Mouse (Mus musculus) stomach, embryonic 14.5 days (tissue): ENCODE data around the gene Gm21969. TPM values are rescaled to one million over a fixed set of nuclear protein-coding genes. Genes with fewer than 3 reads are reported as not detected.

ENCODE experiments used
- ATAC-seq: fragments of 200-750 bp; cut with Nextera tagmentation; 2 replicates; pipeline ENCODE4 v1.8.0; 2017; ENCODE audit warnings: low read depth, moderate TSS enrichment; ENCODE audit not compliant: insufficient number of reproducible peaks, insufficient read depth, low FRiP score
- H3K27ac ChIP-seq: fragments of 300-500 bp; sonication (generic); 2 replicates; pipeline ENCODE4 v1.5.1; 2014; ENCODE audit warnings: mild to moderate bottlenecking, low read length, moderate library complexity, mixed read lengths
- H3K27me3 ChIP-seq: fragments of 300-500 bp; sonication (generic); 2 replicates; pipeline ENCODE4 v1.6.1; 2014; ENCODE audit warnings: low read length, control low read depth, mixed read lengths; ENCODE audit not compliant: control insufficient read depth, insufficient read depth
- H3K36me3 ChIP-seq: fragments of 300-500 bp; sonication (generic); 2 replicates; pipeline ENCODE4 v1.6.1; 2014; ENCODE audit warnings: mild to moderate bottlenecking, control low read depth, low read length, moderate library complexity, mixed read lengths; ENCODE audit not compliant: control insufficient read depth, insufficient read depth
- H3K4me1 ChIP-seq: fragments of 300-500 bp; sonication (generic); 2 replicates; pipeline ENCODE4 v1.6.1; 2014; ENCODE audit warnings: low read length, control low read depth, mixed read lengths; ENCODE audit not compliant: control insufficient read depth, insufficient read depth
- H3K4me2 ChIP-seq: fragments of 300-500 bp; sonication (generic); replicated peaks from 2 replicates; pipeline ENCODE4 v1.6.1; 2014; ENCODE audit warnings: low read depth, low read length, control low read depth
- H3K4me3 ChIP-seq: fragments of 300-500 bp; sonication (generic); 2 replicates; pipeline ENCODE4 v1.5.1; 2014; ENCODE audit warnings: low read depth, low read length, control low read depth
- H3K9ac ChIP-seq: fragments of 300-500 bp; sonication (generic); replicated peaks from 2 replicates; pipeline ENCODE4 v1.6.1; 2014; ENCODE audit warnings: low read depth, mild to moderate bottlenecking, control low read depth, low read length, moderate library complexity, mixed read lengths
- H3K9me3 ChIP-seq: fragments of 300-500 bp; sonication (generic); 2 replicates; pipeline ENCODE4 v1.6.1; 2016; ENCODE audit warnings: low read depth, low read length, control low read depth; ENCODE audit not compliant: control insufficient read depth
- WGBS: fragments of 180-500 bp; shearing (Covaris S2); extraction: QIAGEN DNeasy Blood & Tissue Kit; methylation state at CpG from one replicate; pipeline ENCODE4 v1.1.7; 2014; 5-methylcytosine and 5-hydroxymethylcytosine counted together
- microRNA-seq: library from miRNA; unstranded; fragments of <30 nt; microRNA quantifications from one replicate; pipeline ENCODE4, GENCODE M21; 2016
- polyA plus RNA-seq: library from polyadenylated mRNA; unstranded; fragments of >200 nt; fragmentation: Nextera tagmentation; extraction: Ambion mirVana; gene quantifications from 2 replicates; pipeline ENCODE4 v1.2.1, GENCODE M21; 2014

Gm21969 gene
- polyA plus RNA-seq, 1 experiment from 2014 or later, result not detected

GRCm38 (mm10) chr4:139697755-139698154 is 94.8 kb downstream of the Gm21969 start:
- Histone ChIP-seq H3K9me3 (no peaks in the 10 kb centered on the region), H3K27ac (no peak overlapping the region), H3K36me3 (no peaks in the 10 kb centered on the region), H3K4me3 (no peak overlapping the region), H3K9ac (no peak overlapping the region), H3K4me2 (no peak overlapping the region), H3K4me1 (peaks cover 8% of the 10 kb centered on the region; the same call in 1 of the 2 replicates), H3K27me3 (no peaks in the 10 kb centered on the region)
- WGBS, result 9% methylated on average over 9 of the region's 9 CpGs
- ATAC-seq, result no peak

- no peak for ATAC-seq
- Histone ChIP-seq H3K9me3 (no peaks in the 10 kb centered on the region), H3K36me3 (no peaks in the 10 kb centered on the region), H3K9ac (no peak overlapping the region), H3K27ac (no peak overlapping the region), H3K27me3 (no peaks in the 10 kb centered on the region), H3K4me3 (no peak overlapping the region), H3K4me1 (peaks cover 8% of the 10 kb centered on the region; the same call in 1 of the 2 replicates), H3K4me2 (no peak overlapping the region)
- 30% methylated on average over 8 of the region's 8 CpGs for WGBS
These were observed 95.6 kb downstream of the Gm21969 start for GRCm38 (mm10) chr4:139698602-139699001.

DNA sequence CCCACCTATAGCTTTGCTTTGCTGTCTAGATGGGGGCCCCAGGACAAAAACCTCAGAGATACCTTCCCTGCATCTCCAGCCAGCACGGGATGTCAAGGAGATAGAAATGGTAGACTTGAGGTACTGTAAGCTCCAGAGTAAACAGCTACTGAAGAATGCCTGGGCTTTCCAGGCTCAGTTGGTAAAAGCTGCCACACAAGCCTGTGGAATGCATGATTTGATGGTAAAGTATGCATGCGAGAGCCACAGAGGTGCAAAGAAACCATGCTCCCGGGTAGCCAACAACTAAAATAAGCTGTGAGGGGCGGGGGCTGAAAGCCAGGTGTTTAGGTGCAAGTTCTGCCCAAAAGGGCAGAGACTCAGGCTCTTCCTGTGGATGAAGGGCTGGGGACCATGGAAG is 99.9 kb downstream of the Gm21969 start:
- H3K36me3 ChIP-seq, result no peaks in the 10 kb centered on the region
- H3K4me1 ChIP-seq, result peaks cover 3% of the 10 kb centered on the region; the same call in 1 of the 2 replicates
- ATAC-seq, result no peak
- H3K4me2 ChIP-seq, result no peak overlapping the region
- 49% methylated on average over 4 of the region's 4 CpGs for WGBS
- H3K27me3 ChIP-seq, result no peaks in the 10 kb centered on the region
- no peak overlapping the region for H3K4me3 ChIP-seq
- H3K27ac ChIP-seq, result no peak overlapping the region
- no peaks in the 10 kb centered on the region for H3K9me3 ChIP-seq
- no peak overlapping the region for H3K9ac ChIP-seq

GRCm38 (mm10) chr4:139703468-139703867 is 100.5 kb downstream of the Gm21969 start:
- Histone ChIP-seq H3K4me3 (no peak overlapping the region), H3K27ac (no peak overlapping the region), H3K4me2 (no peak overlapping the region), H3K4me1 (no peaks in the 10 kb centered on the region), H3K9me3 (no peaks in the 10 kb centered on the region), H3K9ac (no peak overlapping the region), H3K27me3 (no peaks in the 10 kb centered on the region), H3K36me3 (no peaks in the 10 kb centered on the region)
- no peak for ATAC-seq
- WGBS, result 85% methylated on average over 11 of the region's 11 CpGs

GRCm38 (mm10) chr4:139705986-139706385 is 103.0 kb downstream of the Gm21969 start:
- H3K4me2 ChIP-seq, result no peak overlapping the region
- 81% methylated on average over 5 of the region's 5 CpGs for WGBS
- H3K9me3 ChIP-seq, result no peaks in the 10 kb centered on the region
- ATAC-seq, result no peak
- no peak overlapping the region for H3K27ac ChIP-seq
- H3K4me3 ChIP-seq, result no peak overlapping the region
- H3K4me1 ChIP-seq, result no peaks in the 10 kb centered on the region
- H3K36me3 ChIP-seq, result no peaks in the 10 kb centered on the region
- no peaks in the 10 kb centered on the region for H3K27me3 ChIP-seq
- H3K9ac ChIP-seq, result no peak overlapping the region

GRCm38 (mm10) chr4:139710467-139711334 is 107.7 kb downstream of the Gm21969 start:
- 48% methylated on average over 25 of the region's 25 CpGs for WGBS
- H3K4me3 ChIP-seq, result no peak overlapping the region
- no peak overlapping the region for H3K27ac ChIP-seq
- no peaks in the 10 kb centered on the region for H3K36me3 ChIP-seq
- no peak overlapping the region for H3K4me2 ChIP-seq
- ATAC-seq, result no peak
- H3K4me1 ChIP-seq, result no peaks in the 10 kb centered on the region
- H3K9ac ChIP-seq, result no peak overlapping the region
- H3K27me3 ChIP-seq, result no peaks in the 10 kb centered on the region
- no peaks in the 10 kb centered on the region for H3K9me3 ChIP-seq

Small RNA genes lying within 50 kb of the gene (microRNA-seq; reads per million reads assigned to microRNA genes)
- gene Gm25571 (not detected), gene Mir7020 (not detected)

Other genes with a start within 250 kb of the Gm21969 start
- gene Iffo2, start 72.6 kb upstream of the Gm21969 start, polyA plus RNA-seq, result 5.7 and 6.1 TPM in 2 replicates
- gene Aldh4a1, start 19.7 kb downstream of the Gm21969 start, polyA plus RNA-seq, result 14.6 and 16.2 TPM in 2 replicates
- not detected in 2 replicates for gene Tas1r2, start 50.4 kb downstream of the Gm21969 start, polyA plus RNA-seq
- 0.10 TPM in 1 of 2 replicates, not detected in the other for gene Pax7, start 230.3 kb downstream of the Gm21969 start, polyA plus RNA-seq